Mouse (Mus musculus) ES-E14 (cell line): ENCODE measurements at regions not wholly inside any gene's neighbourhood (a gene's known extent, or its start where the extent isn't known, plus 50 kb on each side); places are given as distances from the start of the nearest gene placed in this dataset.
"Not testable (repeated sequence)": the region's sequence is repeated elsewhere in the genome, so short reads cannot be mapped to it uniquely, and the experiment has no call there.

ENCODE experiments used
- DNase-seq: peaks from one replicate; pipeline ENCODE4 v3.0.0-alpha.2; 2013; ENCODE audit warnings: low read depth, low spot score
- H3K27ac ChIP-seq: 2 replicates; pipeline ENCODE4 v1.5.1; 2012; ENCODE audit warnings: low read depth, mild to moderate bottlenecking, low read length, moderate library complexity, mixed read lengths; ENCODE audit not compliant: poor library complexity, insufficient read depth, severe bottlenecking
- H3K36me3 ChIP-seq: 2 replicates; pipeline ENCODE4 v1.6.1; 2012; ENCODE audit warnings: mild to moderate bottlenecking, low read length, moderate library complexity, mixed read lengths; ENCODE audit not compliant: control insufficient read depth, poor library complexity, insufficient read depth, severe bottlenecking
- H3K4me1 ChIP-seq, 2 experiments: fragments of 150-350 bp in 1 of 2; sonication (generic) in 1 of 2; 2 replicates each; pipeline ENCODE4 v1.6.1; 2012; ENCODE audit warnings: low read length in 2 of 2, mild to moderate bottlenecking in 1 of 2, mixed read lengths in 1 of 2; ENCODE audit not compliant: control insufficient read depth in 2 of 2, insufficient read depth in 2 of 2, poor library complexity in 1 of 2
- H3K4me3 ChIP-seq, 2 experiments: fragments of 150-350 bp in 1 of 2; sonication (generic) in 1 of 2; 2 replicates each; pipeline ENCODE4 v1.5.1; 2012; ENCODE audit warnings: low read length in 2 of 2, low read depth in 1 of 2, mild to moderate bottlenecking in 1 of 2, mixed read lengths in 1 of 2; ENCODE audit not compliant: insufficient read depth in 1 of 2, poor library complexity in 1 of 2, severe bottlenecking in 1 of 2
- H3K9ac ChIP-seq: 2 replicates; pipeline ENCODE4 v1.6.1; 2012; ENCODE audit warnings: low read depth, mild to moderate bottlenecking, low read length, mixed read lengths; ENCODE audit not compliant: poor library complexity, insufficient read depth, severe bottlenecking
- H3K9me3 ChIP-seq: fragments of 150-350 bp; sonication (generic); 2 replicates; pipeline ENCODE4 v1.6.1; 2012; ENCODE audit warnings: low read depth, mild to moderate bottlenecking, low read length; ENCODE audit not compliant: control insufficient read depth, insufficient read depth
- CHD2 ChIP-seq: IDR thresholded peaks from 2 replicates; pipeline ENCODE4 v1.6.1; 2014; ENCODE audit warnings: mild to moderate bottlenecking, low read depth, low read length, inconsistent platforms
- HCFC1 ChIP-seq: IDR thresholded peaks from 2 replicates; pipeline ENCODE4 v1.6.1; 2012; ENCODE audit warnings: low read length, inconsistent platforms, borderline replicate concordance; ENCODE audit not compliant: insufficient read depth
- MAFK ChIP-seq: IDR thresholded peaks from 2 replicates; pipeline ENCODE4 v1.6.1; 2014; ENCODE audit warnings: mild to moderate bottlenecking, low read depth, low read length, inconsistent platforms; ENCODE audit not compliant: insufficient read depth
- ZC3H11A ChIP-seq: IDR thresholded peaks from 2 replicates; pipeline ENCODE4 v1.6.1; 2012; ENCODE audit warnings: low read depth, mild to moderate bottlenecking, inconsistent platforms, low read length, borderline replicate concordance
- ZNF384 ChIP-seq: IDR thresholded peaks from 2 replicates; pipeline ENCODE4 v1.6.1; 2012; ENCODE audit warnings: low read depth, low read length, inconsistent platforms
- in situ Hi-C, 2 experiments: fragments of 600-800 bp; cut with MboI; formaldehyde crosslinking; loops; one replicate each; pipeline ENCODE4 v1.15.1; 2025; ENCODE audit warnings: low sequenced_read_pairs in 2 of 2, inconsistent platforms in 1 of 2; ENCODE audit not compliant: unreplicated experiment in 2 of 2

DNA sequence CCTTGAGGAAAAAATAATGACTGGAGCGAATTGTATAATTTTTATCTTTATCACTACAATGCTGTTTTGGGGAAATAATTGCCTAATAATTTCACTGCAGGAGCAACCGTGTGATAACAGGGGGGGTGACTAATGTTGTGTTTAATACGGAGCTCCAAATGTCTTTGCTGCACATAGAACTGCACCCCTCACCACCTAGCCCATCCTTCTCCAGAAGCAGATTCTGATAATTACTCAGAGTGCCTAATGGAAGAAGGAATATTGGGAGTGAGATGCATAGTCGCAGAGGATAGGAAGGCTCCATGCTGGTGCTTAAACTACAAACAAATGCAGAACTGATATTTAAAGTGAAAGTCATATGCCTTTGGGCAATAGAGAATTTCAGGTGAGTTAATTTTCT, 486.1 kb upstream of the BB014433 start:
- in situ Hi-C loops = no loop called here
- no peak for DNase-seq

GRCm38 (mm10) chr8:15525461-15525860, 479.6 kb upstream of the BB014433 start:
- DNase-seq = no peak
- Histone ChIP-seq H3K36me3 (no peaks in the 10 kb centered on the region), H3K9me3 (no peaks in the 10 kb centered on the region), H3K4me3 (no peak overlapping the region), H3K4me1 (no peaks in the 10 kb centered on the region), H3K27ac (no peak overlapping the region), H3K9ac (no peak overlapping the region)
- in situ Hi-C loops = no loop called here
- no peak for TF ChIP-seq HCFC1
- no peak for TF ChIP-seq MAFK
- TF ChIP-seq ZC3H11A = no peak
- TF ChIP-seq CHD2 = no peak
- no peak for TF ChIP-seq ZNF384

More for the DNA sequence above, 486.1 kb upstream of the BB014433 start:
- no peak overlapping the region for H3K4me3 ChIP-seq
- no peak overlapping the region for H3K9ac ChIP-seq
- no peak for TF ChIP-seq ZC3H11A
- H3K36me3 ChIP-seq = no peaks in the 10 kb centered on the region
- H3K9me3 ChIP-seq = no peaks in the 10 kb centered on the region
- H3K4me1 ChIP-seq = no peaks in the 10 kb centered on the region
- no peak overlapping the region for H3K27ac ChIP-seq

DNA sequence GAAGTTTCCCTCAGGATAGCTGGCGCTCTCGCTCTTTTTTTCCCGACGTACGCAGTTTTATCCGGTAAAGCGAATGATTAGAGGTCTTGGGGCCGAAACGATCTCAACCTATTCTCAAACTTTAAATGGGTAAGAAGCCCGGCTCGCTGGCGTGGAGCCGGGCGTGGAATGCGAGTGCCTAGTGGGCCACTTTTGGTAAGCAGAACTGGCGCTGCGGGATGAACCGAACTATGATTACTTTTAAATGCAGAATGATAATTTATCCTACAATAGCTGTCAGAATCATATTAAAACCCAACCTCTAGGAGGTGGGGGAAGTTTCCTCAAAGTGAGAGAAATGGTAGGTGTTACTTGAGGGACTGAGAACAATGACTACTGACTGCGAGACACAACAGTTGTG, 474.0 kb upstream of the BB014433 start:
- H3K4me1 ChIP-seq, H3K4me3 ChIP-seq, in situ Hi-C loops, H3K9ac ChIP-seq, H3K36me3 ChIP-seq, H3K27ac ChIP-seq, H3K9me3 ChIP-seq, DNase-seq: not testable (repeated sequence)

DNA sequence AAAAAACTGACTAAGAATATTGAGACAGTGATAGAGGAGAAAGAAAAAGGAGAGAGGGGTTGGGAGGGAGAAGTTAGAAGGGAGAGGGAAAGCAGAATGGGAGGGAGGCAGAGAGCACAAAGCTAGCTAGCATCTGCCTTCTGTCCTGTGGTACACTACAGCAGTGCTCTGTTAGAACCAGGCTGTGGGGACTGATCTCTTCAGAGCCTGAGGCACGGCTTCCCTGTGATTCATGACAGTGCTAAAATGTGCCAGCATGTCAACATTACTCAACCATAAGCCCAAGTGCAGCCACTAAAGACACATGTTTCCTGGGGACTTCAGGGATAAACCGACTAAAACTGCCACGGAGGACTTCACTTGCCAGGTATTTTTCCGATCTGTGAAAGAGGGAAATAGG, 455.1 kb upstream of the BB014433 start:
- no peak overlapping the region for H3K27ac ChIP-seq
- in situ Hi-C loops = no loop called here
- H3K4me3 ChIP-seq = no peak overlapping the region
- no peak for TF ChIP-seq ZC3H11A
- H3K36me3 ChIP-seq = no peaks in the 10 kb centered on the region
- DNase-seq = no peak
- H3K9me3 ChIP-seq = no peaks in the 10 kb centered on the region
- H3K9ac ChIP-seq = no peak overlapping the region
- no peaks in the 10 kb centered on the region for H3K4me1 ChIP-seq

GRCm38 (mm10) chr8:15497566-15497965, 451.7 kb upstream of the BB014433 start:
- no peak for TF ChIP-seq ZNF384
- TF ChIP-seq ZC3H11A = no peak
- TF ChIP-seq HCFC1 = no peak
- no peak for TF ChIP-seq MAFK
- TF ChIP-seq CHD2 = no peak
- no peak overlapping the region for H3K9ac ChIP-seq
- in situ Hi-C loops = no loop called here
- no peaks in the 10 kb centered on the region for H3K36me3 ChIP-seq
- no peaks in the 10 kb centered on the region for H3K4me1 ChIP-seq
- no peaks in the 10 kb centered on the region for H3K9me3 ChIP-seq
- no peak overlapping the region for H3K27ac ChIP-seq
- no peak overlapping the region for H3K4me3 ChIP-seq
- no peak for DNase-seq
